Mouse (Mus musculus): ENCODE measurements around the gene Obscn. TPM values are rescaled to one million over a fixed set of nuclear protein-coding genes. Genes with fewer than 3 reads are reported as not detected.

Obscn gene
- polyA plus RNA-seq, 1 experiment from 2014 or later = 0.14 TPM

DNA sequence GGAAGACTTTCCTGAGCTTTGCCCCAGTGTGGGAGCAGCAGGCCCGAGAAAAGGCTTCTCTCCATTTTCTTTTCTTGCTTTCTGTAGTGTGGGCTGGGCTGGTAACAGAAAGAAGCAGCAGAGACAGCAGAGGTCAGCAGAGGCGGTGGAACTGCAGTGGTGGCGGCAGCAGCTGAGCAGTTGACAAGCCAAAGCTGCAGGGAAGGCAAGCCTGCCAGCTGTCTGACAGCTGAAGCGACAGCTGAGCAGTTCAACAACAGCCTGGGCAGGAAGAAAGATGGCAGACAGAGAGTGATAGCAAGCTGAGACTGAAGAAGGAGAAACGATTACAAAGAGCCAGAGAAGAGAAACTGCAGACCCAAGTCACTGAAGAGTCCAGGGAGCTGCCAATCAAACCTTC is 25.2 kb upstream of the Obscn start:
- no peak overlapping the region for H3K4me3 ChIP-seq (ENCODE audit: low read depth, low read length)
- H3K27me3 ChIP-seq (ENCODE audit: insufficient read depth, low read length) = no peaks in the 10 kb centered on the region
- TF ChIP-seq CTCF (IDR thresholded peaks at IDR 0.05; ENCODE audit: low read depth) = no peak
- peaks cover 1% of the 10 kb centered on the region; the same call in 1 of the 2 replicates for H3K36me3 ChIP-seq (ENCODE audit: insufficient read depth)
- H3K9ac ChIP-seq = no peak overlapping the region
- H3K4me1 ChIP-seq (ENCODE audit: insufficient read depth) = peaks cover 5% of the 10 kb centered on the region
- ATAC-seq (ENCODE audit: insufficient read depth) (no peak), DNase-seq (peak; percentile 55)
- H3K4me2 ChIP-seq = no peak overlapping the region
- H3K9me3 ChIP-seq (ENCODE audit: low read depth, low read length) = no peaks in the 10 kb centered on the region
- WGBS = 46% methylated on average over 5 of the region's 5 CpGs
- no peak overlapping the region for H3K27ac ChIP-seq (ENCODE audit: low read depth)

DNA sequence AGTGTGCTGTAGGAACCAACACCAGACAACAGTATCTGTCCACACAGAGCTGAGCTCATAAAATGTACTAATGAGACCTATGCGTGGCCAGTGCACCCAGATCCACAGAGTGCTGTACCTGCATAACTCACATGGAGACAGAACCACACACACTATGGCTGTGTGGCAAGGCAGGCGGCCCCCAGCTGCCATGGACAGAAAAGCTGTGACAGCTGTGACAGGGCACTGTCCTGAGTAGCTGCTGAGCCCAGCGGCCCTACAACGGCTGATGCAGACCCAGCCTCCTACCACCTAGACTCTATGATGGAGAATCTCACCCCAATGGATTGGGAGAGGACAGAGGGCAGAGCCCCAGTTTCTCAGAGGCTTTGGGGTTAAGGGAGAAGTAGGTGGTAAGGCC is 23.4 kb upstream of the Obscn start:
- Histone ChIP-seq H3K9ac (no peak overlapping the region), H3K36me3 (ENCODE audit: insufficient read depth) (peaks cover 7% of the 10 kb centered on the region; the same call in 1 of the 2 replicates), H3K4me3 (ENCODE audit: low read depth, low read length) (no peak overlapping the region), H3K27me3 (ENCODE audit: insufficient read depth, low read length) (no peaks in the 10 kb centered on the region), H3K27ac (ENCODE audit: low read depth) (no peak overlapping the region), H3K4me2 (no peak overlapping the region), H3K4me1 (ENCODE audit: insufficient read depth) (peaks cover 5% of the 10 kb centered on the region), H3K9me3 (ENCODE audit: low read depth, low read length) (no peaks in the 10 kb centered on the region)
- ATAC-seq (ENCODE audit: insufficient read depth) = no peak
- WGBS = 86% methylated on average over 4 of the region's 4 CpGs
- no peak for TF ChIP-seq CTCF (IDR thresholded peaks at IDR 0.05; ENCODE audit: low read depth)
- DNase-seq = no peak

DNA sequence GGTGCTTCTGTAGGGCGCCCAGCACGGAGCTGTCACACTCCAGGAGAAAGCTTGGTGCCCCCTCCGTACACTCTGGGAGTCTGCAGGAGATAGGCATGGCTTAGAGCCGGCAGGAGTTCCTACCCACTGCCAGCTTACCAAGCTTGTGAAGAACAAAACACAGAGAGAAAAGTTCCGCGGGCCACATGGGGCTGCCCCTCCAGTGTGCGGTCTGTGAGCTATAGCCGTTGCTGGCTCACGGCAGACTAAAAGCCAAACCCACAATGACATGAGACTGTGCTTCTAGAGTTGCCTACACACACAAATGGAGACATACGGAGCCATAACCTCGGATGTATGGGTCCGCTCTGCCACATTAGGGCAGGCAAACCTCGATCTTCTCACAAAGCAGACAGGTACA is 22.9 kb upstream of the Obscn start:
- no peak for ATAC-seq (ENCODE audit: insufficient read depth)
- no peak overlapping the region for H3K4me3 ChIP-seq (ENCODE audit: low read depth, low read length)
- no peaks in the 10 kb centered on the region for H3K27me3 ChIP-seq (ENCODE audit: insufficient read depth, low read length)
- WGBS = 90% methylated on average over 13 of the region's 13 CpGs
- no peak for TF ChIP-seq CTCF (IDR thresholded peaks at IDR 0.05; ENCODE audit: low read depth)
- no peaks in the 10 kb centered on the region for H3K9me3 ChIP-seq (ENCODE audit: low read depth, low read length)
- no peak overlapping the region for H3K4me2 ChIP-seq
- H3K9ac ChIP-seq = no peak overlapping the region
- peaks cover 7% of the 10 kb centered on the region; the same call in 1 of the 2 replicates for H3K36me3 ChIP-seq (ENCODE audit: insufficient read depth)
- H3K4me1 ChIP-seq (ENCODE audit: insufficient read depth) = peaks cover 4% of the 10 kb centered on the region
- H3K27ac ChIP-seq (ENCODE audit: low read depth) = no peak overlapping the region
- DNase-seq = no peak

DNA sequence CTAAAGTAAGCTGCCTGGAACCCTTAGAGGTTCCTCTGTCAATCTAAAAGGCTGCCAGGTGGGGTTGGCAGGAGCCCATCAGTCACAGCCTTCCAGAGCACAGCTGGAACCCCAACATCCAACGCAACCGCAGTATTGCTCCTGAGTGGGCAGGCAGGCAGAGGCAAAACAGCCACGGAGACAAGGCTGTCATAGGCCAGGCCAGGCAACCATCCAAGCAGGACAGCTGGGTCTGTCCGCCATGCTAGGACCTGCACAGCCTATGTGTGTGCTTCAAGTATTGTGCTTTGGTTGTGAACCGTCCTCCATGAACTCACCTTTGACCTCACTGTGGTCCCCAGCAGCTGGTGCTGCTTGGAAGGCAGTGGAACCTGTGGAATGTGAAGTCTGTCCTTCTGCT is 19.7 kb upstream of the Obscn start:
- Histone ChIP-seq H3K36me3 (ENCODE audit: insufficient read depth) (peaks cover 7% of the 10 kb centered on the region; the same call in 1 of the 2 replicates), H3K27me3 (ENCODE audit: insufficient read depth, low read length) (no peaks in the 10 kb centered on the region), H3K4me1 (ENCODE audit: insufficient read depth) (no peaks in the 10 kb centered on the region), H3K4me3 (ENCODE audit: low read depth, low read length) (no peak overlapping the region), H3K4me2 (no peak overlapping the region), H3K9ac (no peak overlapping the region), H3K9me3 (ENCODE audit: low read depth, low read length) (no peaks in the 10 kb centered on the region), H3K27ac (ENCODE audit: low read depth) (no peak overlapping the region)
- no peak for DNase-seq
- TF ChIP-seq CTCF (IDR thresholded peaks at IDR 0.05; ENCODE audit: low read depth) = no peak
- WGBS = 76% methylated on average over 5 of the region's 5 CpGs
- no peak for ATAC-seq (ENCODE audit: insufficient read depth)

DNA sequence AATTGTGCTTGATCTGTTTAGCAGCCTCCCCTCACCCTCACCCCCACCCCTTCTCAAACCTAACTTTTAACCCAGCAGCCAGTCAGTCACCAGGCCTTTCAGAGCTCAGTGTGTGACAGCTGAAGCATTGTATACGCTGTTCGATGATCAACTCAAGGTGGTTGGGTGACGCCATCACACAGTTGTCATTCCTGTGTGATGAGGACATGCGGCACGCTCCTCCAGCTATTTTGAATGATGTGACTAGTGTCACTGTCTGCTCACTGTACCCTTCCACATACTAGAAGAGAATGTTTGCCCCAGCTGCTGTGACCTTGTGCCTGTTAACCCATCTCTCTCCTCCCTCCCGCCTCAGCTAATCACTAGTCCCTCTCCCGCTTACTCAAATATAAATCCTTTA is 18.0 kb upstream of the Obscn start:
- 45% methylated on average over 7 of the region's 7 CpGs for WGBS
- DNase-seq (no peak), ATAC-seq (ENCODE audit: insufficient read depth) (no peak)
- H3K36me3 ChIP-seq (ENCODE audit: insufficient read depth) = peaks cover 7% of the 10 kb centered on the region; the same call in 1 of the 2 replicates
- TF ChIP-seq CTCF (IDR thresholded peaks at IDR 0.05; ENCODE audit: low read depth) = no peak
- H3K4me2 ChIP-seq = no peak overlapping the region
- H3K4me3 ChIP-seq (ENCODE audit: low read depth, low read length) = no peak overlapping the region
- no peaks in the 10 kb centered on the region for H3K27me3 ChIP-seq (ENCODE audit: insufficient read depth, low read length)
- no peak overlapping the region for H3K27ac ChIP-seq (ENCODE audit: low read depth)
- no peaks in the 10 kb centered on the region for H3K9me3 ChIP-seq (ENCODE audit: low read depth, low read length)
- H3K9ac ChIP-seq = no peak overlapping the region
- no peaks in the 10 kb centered on the region for H3K4me1 ChIP-seq (ENCODE audit: insufficient read depth)

DNA sequence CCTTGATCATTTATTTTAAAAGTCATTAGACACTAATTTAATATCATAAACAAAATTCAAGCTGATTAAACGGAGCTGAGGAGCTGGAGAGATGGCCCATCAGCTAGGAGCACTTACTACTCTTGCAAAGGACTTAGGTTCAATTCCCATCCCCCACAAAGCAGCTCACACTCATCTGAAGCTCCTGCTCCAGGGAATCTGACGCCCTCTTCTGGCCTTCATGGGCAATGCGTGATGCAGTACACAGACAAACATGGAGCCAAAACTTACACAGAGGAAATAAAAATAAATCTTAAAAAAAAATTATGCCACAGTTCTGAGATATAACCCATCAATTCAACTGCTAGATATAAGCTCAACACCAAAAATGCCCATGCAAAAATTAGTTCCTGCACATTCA is 15.5 kb upstream of the Obscn start:
- 28% methylated on average over 3 of the region's 3 CpGs for WGBS
- Histone ChIP-seq H3K9me3 (ENCODE audit: low read depth, low read length) (no peaks in the 10 kb centered on the region), H3K4me2 (no peak overlapping the region), H3K36me3 (ENCODE audit: insufficient read depth) (0 out of 2 replicates have a peak, but pooled peaks cover 7% of the 10 kb centered on the region), H3K4me1 (ENCODE audit: insufficient read depth) (no peaks in the 10 kb centered on the region), H3K4me3 (ENCODE audit: low read depth, low read length) (no peak overlapping the region), H3K27ac (ENCODE audit: low read depth) (no peak overlapping the region), H3K27me3 (ENCODE audit: insufficient read depth, low read length) (no peaks in the 10 kb centered on the region), H3K9ac (no peak overlapping the region)
- ATAC-seq (ENCODE audit: insufficient read depth) = no peak
- peak; percentile 35; the same call in 1 of the 2 replicates for TF ChIP-seq CTCF (IDR thresholded peaks at IDR 0.05; ENCODE audit: low read depth)
- DNase-seq = no peak

DNA sequence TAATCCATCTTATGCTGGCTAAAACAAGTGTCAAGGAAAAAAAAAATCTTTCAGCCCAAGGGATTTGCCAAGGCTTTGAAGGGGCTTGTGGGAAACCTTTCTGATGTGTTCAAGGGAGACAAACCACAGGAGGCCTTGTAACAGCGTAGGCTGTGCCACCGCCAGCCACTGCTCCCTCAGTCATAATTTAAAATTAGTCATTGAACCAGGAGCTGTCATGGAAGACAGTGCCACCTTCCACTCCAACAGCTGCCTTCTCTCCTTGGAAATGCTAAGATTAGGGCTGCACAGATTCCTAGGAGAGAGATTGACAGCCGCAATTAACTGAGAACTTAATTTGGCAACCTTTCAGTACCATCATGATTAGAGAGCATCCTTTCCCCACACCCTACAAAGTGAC is 13.1 kb upstream of the Obscn start:
- Histone ChIP-seq H3K4me3 (ENCODE audit: low read depth, low read length) (no peak overlapping the region), H3K9me3 (ENCODE audit: low read depth, low read length) (no peaks in the 10 kb centered on the region), H3K9ac (no peak overlapping the region), H3K27me3 (ENCODE audit: insufficient read depth, low read length) (no peaks in the 10 kb centered on the region), H3K27ac (ENCODE audit: low read depth) (no peak overlapping the region), H3K4me1 (ENCODE audit: insufficient read depth) (no peaks in the 10 kb centered on the region), H3K4me2 (no peak overlapping the region), H3K36me3 (ENCODE audit: insufficient read depth) (no peaks in the 10 kb centered on the region)
- 43% methylated on average over 3 of the region's 3 CpGs for WGBS
- no peak for TF ChIP-seq CTCF (IDR thresholded peaks at IDR 0.05; ENCODE audit: low read depth)
- peak; percentile 48 for DNase-seq
- no peak for ATAC-seq (ENCODE audit: insufficient read depth)

DNA sequence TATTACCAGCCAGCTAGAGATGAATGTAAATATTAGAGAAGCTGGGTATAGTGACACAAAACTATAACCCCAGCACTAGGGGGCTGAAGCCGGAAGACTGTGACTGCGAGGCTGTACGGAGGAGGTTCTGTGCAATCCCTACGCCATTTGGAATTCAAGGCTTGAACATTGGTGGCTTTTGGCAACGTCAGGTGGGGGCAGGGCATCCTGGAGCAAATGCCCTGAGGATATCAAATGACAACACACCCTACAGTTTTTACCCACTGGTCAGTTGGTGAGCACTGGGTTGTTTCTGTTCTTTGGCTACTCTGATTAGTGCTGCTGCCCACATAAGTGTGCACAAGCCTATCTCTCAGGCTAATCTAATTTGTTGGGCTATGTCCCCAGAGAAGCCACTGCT is 6.8 kb upstream of the Obscn start:
- H3K4me2 ChIP-seq = no peak overlapping the region
- TF ChIP-seq CTCF (IDR thresholded peaks at IDR 0.05; ENCODE audit: low read depth) = no peak
- no peak overlapping the region for H3K9ac ChIP-seq
- H3K9me3 ChIP-seq (ENCODE audit: low read depth, low read length) = no peaks in the 10 kb centered on the region
- no peak overlapping the region for H3K27ac ChIP-seq (ENCODE audit: low read depth)
- H3K4me3 ChIP-seq (ENCODE audit: low read depth, low read length) = no peak overlapping the region
- 63% methylated on average over 5 of the region's 5 CpGs for WGBS
- no peaks in the 10 kb centered on the region for H3K36me3 ChIP-seq (ENCODE audit: insufficient read depth)
- no peaks in the 10 kb centered on the region for H3K4me1 ChIP-seq (ENCODE audit: insufficient read depth)
- ATAC-seq (ENCODE audit: insufficient read depth) = no peak
- no peaks in the 10 kb centered on the region for H3K27me3 ChIP-seq (ENCODE audit: insufficient read depth, low read length)
- no peak for DNase-seq
